Mouse (Mus musculus): Measurements from ENCODE around the gene Gna14. TPM values are rescaled to one million over a fixed set of nuclear protein-coding genes. Genes with fewer than 3 reads are reported as not detected.
A peak's percentile ranks its signal among the peaks of the same experiment; 100 is the strongest.

The Gna14 gene
- total RNA-seq (2014; rRNA removed) (0.65 and 0.84 TPM in 2 replicates), polyA plus RNA-seq (2015; fragmentation: Nextera tagmentation; extraction: Ambion mirVana) (0.82 and 0.98 TPM in 2 replicates)

- Histone ChIP-seq H3K4me1 (ENCODE audit: insufficient read depth, low read length) (peaks cover 8% of the 10 kb centered on the region), H3K27ac (no peak within 1 kb of the TSS), H3K4me3 (ENCODE audit: low read length) (peak within 1 kb of the TSS; percentile 36), H3K27me3 (ENCODE audit: insufficient read depth, low read length) (0 out of 2 replicates have a peak, but pooled peaks cover 3% of the 10 kb centered on the region), H3K4me2 (ENCODE audit: low read depth, low read length) (peak within 1 kb of the TSS; percentile 68), H3K9ac (replicated peaks; ENCODE audit: low read length) (no peak within 1 kb of the TSS), H3K9me3 (ENCODE audit: low read length) (no peaks in the 10 kb centered on the region), H3K36me3 (ENCODE audit: insufficient read depth, low read length) (no peaks in the 10 kb centered on the region)
- WGBS = 2% methylated on average over 27 of the region's 27 CpGs
- DNase-seq (ENCODE audit: low spot score) = peak; percentile 75
- peak; percentile 73 for ATAC-seq
- TF ChIP-seq CTCF (IDR thresholded peaks at IDR 0.05; ENCODE audit: low read depth) = peak; percentile 84
Observed at GRCm38 (mm10) chr19:16435531-16436231, at the start of gene Gna14. Gene Gna14 (plus strand): TSS chr19:16435762.

DNA sequence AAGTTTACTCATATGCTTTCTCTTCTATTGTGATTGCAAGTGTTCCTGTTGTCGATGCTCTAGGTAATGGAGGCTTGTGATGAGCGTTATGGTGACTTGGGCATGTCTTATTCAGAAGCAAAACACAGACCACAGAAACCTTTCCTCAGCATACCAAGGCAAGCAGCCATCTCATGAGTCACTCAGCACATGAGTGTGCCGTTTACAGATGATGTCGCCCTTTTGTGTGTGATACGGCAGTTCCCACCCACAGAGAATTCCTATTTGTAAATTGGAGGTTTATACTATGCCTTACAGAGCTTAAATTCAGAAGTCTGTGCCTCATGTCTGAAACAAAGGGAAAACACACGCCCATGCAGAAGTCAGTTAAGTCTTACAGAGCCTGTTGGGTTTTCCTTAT is 49.0 kb upstream of the Gna14 start:
- Histone ChIP-seq H3K4me2 (ENCODE audit: low read depth, low read length) (no peak overlapping the region), H3K9ac (replicated peaks; ENCODE audit: low read length) (no peak overlapping the region), H3K4me3 (ENCODE audit: low read length) (no peak overlapping the region), H3K27me3 (ENCODE audit: insufficient read depth, low read length) (no peaks in the 10 kb centered on the region), H3K27ac (no peak overlapping the region), H3K36me3 (ENCODE audit: insufficient read depth, low read length) (no peaks in the 10 kb centered on the region; the same call in 1 of the 2 replicates), H3K4me1 (ENCODE audit: insufficient read depth, low read length) (no peaks in the 10 kb centered on the region), H3K9me3 (ENCODE audit: low read length) (no peaks in the 10 kb centered on the region)
- DNase-seq (ENCODE audit: low spot score) (peak; percentile 13), ATAC-seq (no peak)
- WGBS = 58% methylated on average over 6 of the region's 6 CpGs
- no peak for TF ChIP-seq CTCF (IDR thresholded peaks at IDR 0.05; ENCODE audit: low read depth)

- no peak for DNase-seq (ENCODE audit: low spot score)
- Histone ChIP-seq H3K27ac (no peak overlapping the region), H3K9ac (replicated peaks; ENCODE audit: low read length) (no peak overlapping the region), H3K9me3 (ENCODE audit: low read length) (no peaks in the 10 kb centered on the region), H3K4me2 (ENCODE audit: low read depth, low read length) (no peak overlapping the region), H3K4me3 (ENCODE audit: low read length) (no peak overlapping the region), H3K4me1 (ENCODE audit: insufficient read depth, low read length) (no peaks in the 10 kb centered on the region), H3K27me3 (ENCODE audit: insufficient read depth, low read length) (no peaks in the 10 kb centered on the region), H3K36me3 (ENCODE audit: insufficient read depth, low read length) (no peaks in the 10 kb centered on the region; the same call in 1 of the 2 replicates)
- ATAC-seq = no peak
- TF ChIP-seq CTCF (IDR thresholded peaks at IDR 0.05; ENCODE audit: low read depth) = no peak
- 69% methylated on average over 6 of the region's 6 CpGs for WGBS
Observed at GRCm38 (mm10) chr19:16390192-16390795, 45.3 kb upstream of the Gna14 start.

DNA sequence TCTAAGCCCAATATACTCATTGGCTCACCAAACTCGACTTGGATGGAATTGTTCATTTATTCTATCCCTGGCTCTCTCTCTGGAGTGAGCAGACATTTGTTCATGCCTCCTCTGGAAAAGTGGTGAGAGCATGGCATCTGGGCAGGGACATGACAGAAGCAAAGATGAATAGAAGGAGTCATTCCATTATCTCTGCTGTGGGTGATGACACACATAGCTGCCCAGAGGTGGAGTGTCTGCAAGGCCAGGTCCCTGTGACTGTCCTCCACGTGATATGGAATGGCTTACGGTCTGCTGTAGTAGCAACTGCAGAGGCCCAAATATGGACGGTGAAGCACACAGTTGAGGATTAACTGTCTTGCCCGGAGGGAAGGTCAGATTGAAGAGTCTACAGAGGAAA is 41.2 kb upstream of the Gna14 start:
- Histone ChIP-seq H3K4me3 (ENCODE audit: low read length) (no peak overlapping the region), H3K4me2 (ENCODE audit: low read depth, low read length) (no peak overlapping the region), H3K27ac (no peak overlapping the region), H3K9ac (replicated peaks; ENCODE audit: low read length) (no peak overlapping the region), H3K27me3 (ENCODE audit: insufficient read depth, low read length) (no peaks in the 10 kb centered on the region), H3K4me1 (ENCODE audit: insufficient read depth, low read length) (no peaks in the 10 kb centered on the region), H3K9me3 (ENCODE audit: low read length) (no peaks in the 10 kb centered on the region), H3K36me3 (ENCODE audit: insufficient read depth, low read length) (no peaks in the 10 kb centered on the region)
- ATAC-seq (no peak), DNase-seq (ENCODE audit: low spot score) (no peak)
- no peak for TF ChIP-seq CTCF (IDR thresholded peaks at IDR 0.05; ENCODE audit: low read depth)
- 89% methylated on average over 5 of the region's 5 CpGs for WGBS

DNA sequence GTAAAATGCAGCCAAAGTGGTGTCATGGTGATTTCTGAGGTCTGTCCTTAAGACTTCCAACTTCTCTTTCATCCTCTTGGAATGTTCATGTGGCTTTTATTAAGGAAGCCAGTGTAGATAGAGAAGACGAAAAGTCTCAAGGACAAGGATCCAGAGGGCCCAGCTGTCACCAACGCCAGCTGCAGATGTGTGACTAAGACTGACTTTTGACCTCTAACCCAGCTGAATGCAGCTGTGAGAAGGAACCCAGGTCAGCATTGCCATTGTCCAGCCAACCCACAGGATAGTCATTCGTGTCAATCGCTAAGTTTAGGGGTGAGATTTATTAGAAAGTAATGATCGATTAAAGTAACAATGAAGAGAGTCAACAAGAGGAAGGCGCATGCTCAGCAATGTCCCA is 32.5 kb upstream of the Gna14 start:
- Histone ChIP-seq H3K4me2 (ENCODE audit: low read depth, low read length) (no peak overlapping the region), H3K27ac (no peak overlapping the region), H3K9me3 (ENCODE audit: low read length) (no peaks in the 10 kb centered on the region), H3K4me3 (ENCODE audit: low read length) (no peak overlapping the region), H3K4me1 (ENCODE audit: insufficient read depth, low read length) (no peaks in the 10 kb centered on the region), H3K9ac (replicated peaks; ENCODE audit: low read length) (no peak overlapping the region), H3K36me3 (ENCODE audit: insufficient read depth, low read length) (no peaks in the 10 kb centered on the region), H3K27me3 (ENCODE audit: insufficient read depth, low read length) (no peaks in the 10 kb centered on the region)
- no peak for TF ChIP-seq CTCF (IDR thresholded peaks at IDR 0.05; ENCODE audit: low read depth)
- WGBS = 82% methylated on average over 6 of the region's 6 CpGs
- DNase-seq (ENCODE audit: low spot score) (no peak), ATAC-seq (no peak)

- Histone ChIP-seq H3K36me3 (ENCODE audit: insufficient read depth, low read length) (no peaks in the 10 kb centered on the region), H3K27ac (no peak overlapping the region), H3K4me2 (ENCODE audit: low read depth, low read length) (no peak overlapping the region), H3K27me3 (ENCODE audit: insufficient read depth, low read length) (no peaks in the 10 kb centered on the region), H3K9me3 (ENCODE audit: low read length) (no peaks in the 10 kb centered on the region), H3K4me1 (ENCODE audit: insufficient read depth, low read length) (no peaks in the 10 kb centered on the region), H3K4me3 (ENCODE audit: low read length) (no peak overlapping the region), H3K9ac (replicated peaks; ENCODE audit: low read length) (no peak overlapping the region)
- ATAC-seq (no peak), DNase-seq (ENCODE audit: low spot score) (no peak)
- 81% methylated on average over 1 of the region's 1 CpGs for WGBS
- TF ChIP-seq CTCF (IDR thresholded peaks at IDR 0.05; ENCODE audit: low read depth) = no peak
Observed at GRCm38 (mm10) chr19:16407727-16408126, 27.8 kb upstream of the Gna14 start.

- Histone ChIP-seq H3K27ac (no peak overlapping the region), H3K4me1 (ENCODE audit: insufficient read depth, low read length) (no peaks in the 10 kb centered on the region), H3K9ac (replicated peaks; ENCODE audit: low read length) (no peak overlapping the region), H3K36me3 (ENCODE audit: insufficient read depth, low read length) (no peaks in the 10 kb centered on the region), H3K4me2 (ENCODE audit: low read depth, low read length) (no peak overlapping the region), H3K4me3 (ENCODE audit: low read length) (no peak overlapping the region), H3K9me3 (ENCODE audit: low read length) (no peaks in the 10 kb centered on the region), H3K27me3 (ENCODE audit: insufficient read depth, low read length) (no peaks in the 10 kb centered on the region)
- no peak for TF ChIP-seq CTCF (IDR thresholded peaks at IDR 0.05; ENCODE audit: low read depth)
- DNase-seq (ENCODE audit: low spot score) = no peak
- no peak for ATAC-seq
Observed at GRCm38 (mm10) chr19:16411302-16411701, 24.3 kb upstream of the Gna14 start.
